Comparison of ENCODE assay signal across 9 mouse cellular contexts in genomic region chr12:110706337-110707231, GRCm38 (mm10). TPM values are rescaled to one million over a fixed set of nuclear protein-coding genes. Genes with fewer than 3 reads are reported as not detected.
A peak's percentile ranks its signal among the peaks of the same experiment; 100 is the strongest.
DNase-seq lines count a peak whose midpoint lies in the region; ATAC-seq and TF ChIP-seq lines count a peak whose summit lies in the region.
"Had no signal": no experiment of that assay in that cellular context is flagged by ENCODE, and none has a peak within 500 bp of the region (broad histone marks: within the 10 kb centered on the region; RNA-seq: fewer than 3 reads in every experiment).

No protein-coding gene starts in this region.

- H3K79me2 ChIP-seq in liver, adult 2 months (ENCODE audit: control insufficient read depth, insufficient read depth, low read length) = no peaks in the 10 kb centered on the region

- DNase-seq in layer of hippocampus, adult 2 months (ENCODE audit: low spot score in 2 of 2) = peak; percentile 19 to 31
- no peak for DNase-seq in layer of hippocampus, adult 9-10 months (ENCODE audit: low spot score)
- DNase-seq in c-Kit-positive CD71-negative TER-119-negative erythroid progenitor cells, embryonic 14.5 days (ENCODE audit: low read depth) = peak; percentile 70
- DNase-seq in gastrocnemius, adult 2 months = peak; percentile 82
- DNase-seq in liver, adult 2 months (ENCODE audit: extremely low read depth, low read depth, low spot score) = peak; percentile 75
- peak; percentile 51 for DNase-seq in thymus, adult 2 months

- WGBS in hindbrain, embryonic 15.5 days = 2% methylated on average over 27 of the region's 27 CpGs
- 6% methylated on average over 27 of the region's 27 CpGs for WGBS in liver, adult 2 months
- 1% methylated on average over 27 of the region's 27 CpGs for WGBS in midbrain, embryonic 16.5 days
- 2% methylated on average over 27 of the region's 27 CpGs for WGBS in thymus, adult 2 months

- no peaks in the 10 kb centered on the region for H3K27me3 ChIP-seq in hindbrain, embryonic 15.5 days
- H3K27me3 ChIP-seq in liver, adult 2 months (ENCODE audit: control insufficient read depth, insufficient read depth, low read length) = no peaks in the 10 kb centered on the region
- H3K27me3 ChIP-seq in midbrain, embryonic 16.5 days (ENCODE audit: control insufficient read depth, insufficient read depth, low read depth, low read length) = no peaks in the 10 kb centered on the region
- H3K27me3 ChIP-seq in thymus, adult 2 months (ENCODE audit: control insufficient read depth, insufficient read depth, low read length) = no peaks in the 10 kb centered on the region

- H3K4me1 ChIP-seq in hindbrain, embryonic 15.5 days (replicated peaks) = peaks cover 15% of the 10 kb centered on the region
- peaks cover 5% of the 10 kb centered on the region; the same call in 1 of the 2 replicates for H3K4me1 ChIP-seq in liver, adult 2 months (ENCODE audit: control insufficient read depth, insufficient read depth, low read length)
- peaks cover 8% of the 10 kb centered on the region; the same call in 1 of the 2 replicates for H3K4me1 ChIP-seq in midbrain, embryonic 16.5 days (ENCODE audit: control insufficient read depth, insufficient read depth, low read length)
- H3K4me1 ChIP-seq in thymus, adult 2 months (replicated peaks; ENCODE audit: control insufficient read depth, insufficient read depth, low read length) = peaks cover 8% of the 10 kb centered on the region

- no peak for TF ChIP-seq POLR2A in liver, adult 2 months (IDR thresholded peaks at IDR 0.05; ENCODE audit: extremely low read depth, insufficient read depth, low read length)
- TF ChIP-seq POLR2A in thymus, adult 2 months (IDR thresholded peaks at IDR 0.05; ENCODE audit: control insufficient read depth, extremely low read depth, insufficient read depth, low read length, poor library complexity) = no peak

- peak overlapping the region; percentile 54 for H3K4me2 ChIP-seq in hindbrain, embryonic 15.5 days
- peak overlapping the region; percentile 65 for H3K4me2 ChIP-seq in midbrain, embryonic 16.5 days (ENCODE audit: low read length)

- peak; percentile 33 for TF ChIP-seq CTCF in layer of hippocampus, adult 2 months (conservative IDR thresholded peaks at IDR 0.05)
- peak; percentile 28; the same call in 1 of the 2 replicates for TF ChIP-seq CTCF in gastrocnemius, adult 2 months (IDR thresholded peaks at IDR 0.05)
- TF ChIP-seq CTCF in liver, adult 2 months (IDR thresholded peaks at IDR 0.05; ENCODE audit: low read depth, low read length) = 0 out of 2 replicates have a peak, but pooled peaks have one; percentile 15
- no peak for TF ChIP-seq CTCF in thymus, adult 2 months (IDR thresholded peaks at IDR 0.05; ENCODE audit: borderline replicate concordance, control insufficient read depth, extremely low read depth, insufficient read depth, low read length, poor library complexity)

- peak overlapping the region; percentile 47 for H3K4me3 ChIP-seq in layer of hippocampus, adult 2 months
- peak overlapping the region; percentile 70 for H3K4me3 ChIP-seq in gastrocnemius, adult 2 months
- H3K4me3 ChIP-seq in hindbrain, embryonic 15.5 days = peak overlapping the region; percentile 37
- H3K4me3 ChIP-seq in liver, adult 2 months (ENCODE audit: insufficient read depth, low read depth, low read length) = peak overlapping the region; percentile 29
- H3K4me3 ChIP-seq in midbrain, embryonic 16.5 days (ENCODE audit: low read depth, low read length) = peak overlapping the region; percentile 34
- H3K4me3 ChIP-seq in thymus, adult 2 months (ENCODE audit: control insufficient read depth, insufficient read depth, low read length) = peak overlapping the region; percentile 34

- peak overlapping the region; percentile 28 for H3K27ac ChIP-seq in layer of hippocampus, adult 2 months
- H3K27ac ChIP-seq in gastrocnemius, adult 2 months = peak overlapping the region; percentile 86
- H3K27ac ChIP-seq in hindbrain, embryonic 15.5 days (replicated peaks) = peak overlapping the region; percentile 65
- H3K27ac ChIP-seq in liver, adult 2 months (replicated peaks; ENCODE audit: insufficient read depth, low read depth, low read length) = peak overlapping the region; percentile 20
- H3K27ac ChIP-seq in midbrain, embryonic 16.5 days (ENCODE audit: low read length) = peak overlapping the region; percentile 35; the same call in 1 of the 2 replicates
- H3K27ac ChIP-seq in thymus, adult 2 months (ENCODE audit: control insufficient read depth, insufficient read depth, low read length) = no peak overlapping the region

- ATAC-seq in hindbrain, embryonic 15.5 days (ENCODE audit: low FRiP score, low read depth) = peak; percentile 65
- peak; percentile 70 for ATAC-seq in midbrain, embryonic 16.5 days

- H3K36me3 ChIP-seq in hindbrain, embryonic 15.5 days = no peaks in the 10 kb centered on the region
- no peaks in the 10 kb centered on the region for H3K36me3 ChIP-seq in liver, adult 2 months (ENCODE audit: control insufficient read depth, insufficient read depth, low read length)
- no peaks in the 10 kb centered on the region for H3K36me3 ChIP-seq in midbrain, embryonic 16.5 days (ENCODE audit: control insufficient read depth, insufficient read depth, low read length)
- H3K36me3 ChIP-seq in thymus, adult 2 months (ENCODE audit: control insufficient read depth, insufficient read depth, low read length) = no peaks in the 10 kb centered on the region

- intact Hi-C loops in gastrocnemius, adult 2 months (cut with DNase I) = loop anchor here (2.0 kb wide), 1 partner anchor 32 kb away; no protein-coding TSS in a partner anchor

- H3K9me3 ChIP-seq in hindbrain, embryonic 15.5 days = no peaks in the 10 kb centered on the region
- H3K9me3 ChIP-seq in midbrain, embryonic 16.5 days (replicated peaks; ENCODE audit: control insufficient read depth, low read length, poor library complexity, severe bottlenecking) = no peaks in the 10 kb centered on the region

- H3K9ac ChIP-seq in hindbrain, embryonic 15.5 days = 0 out of 2 replicates have a peak overlapping the region, but pooled peaks have one; percentile 7
- peak overlapping the region; percentile 58 for H3K9ac ChIP-seq in liver, adult 2 months (ENCODE audit: low read depth, low read length)
- H3K9ac ChIP-seq in midbrain, embryonic 16.5 days (ENCODE audit: low read depth, low read length) = peak overlapping the region; percentile 36; the same call in 1 of the 2 replicates

RNA-seq across cellular contexts. Expression of gene Hsp90aa1, which starts 4.1 kb away (rescaled TPM):
- total RNA-seq in layer of hippocampus, adult 2 months (2021) = 100 to 1,000 TPM; 921 to 990 TPM
- 10 to 100 TPM; 45.5 to 89.1 TPM for total RNA-seq in gastrocnemius, adult 2 months (2021)
- polyA plus RNA-seq in hindbrain, embryonic 15.5 days (2015; fragmentation: Nextera tagmentation; extraction: Ambion mirVana) = 1,417 and 1,497 TPM in 2 replicates
- total RNA-seq in liver, adult 2 months (2014; rRNA removed) = 114 and 134 TPM in 2 replicates
- 36.4 and 49.8 TPM in 2 replicates for polyA plus RNA-seq in liver, adult 2 months (2012; rRNA removed)
- polyA plus RNA-seq in midbrain, embryonic 16.5 days (2015; fragmentation: Nextera tagmentation; extraction: Ambion mirVana) = 1,533 and 1,562 TPM in 2 replicates
- 168 and 181 TPM in 2 replicates for polyA plus RNA-seq in thymus, adult 2 months (2012; rRNA removed)

RNA-seq across cellular contexts. Expression of gene 1700001K19Rik, which starts 24.2 kb away (rescaled TPM):
- not detected for total RNA-seq in layer of hippocampus, adult 2 months (2021)
- not detected for total RNA-seq in gastrocnemius, adult 2 months (2021)
- 0.43 and 0.49 TPM in 2 replicates for polyA plus RNA-seq in hindbrain, embryonic 15.5 days (2015; fragmentation: Nextera tagmentation; extraction: Ambion mirVana)
- total RNA-seq in liver, adult 2 months (2014; rRNA removed) = not detected in 2 replicates
- not detected in 2 replicates for polyA plus RNA-seq in liver, adult 2 months (2012; rRNA removed)
- polyA plus RNA-seq in midbrain, embryonic 16.5 days (2015; fragmentation: Nextera tagmentation; extraction: Ambion mirVana) = 0.45 TPM in 1 of 2 replicates, not detected in the other
- polyA plus RNA-seq in thymus, adult 2 months (2012; rRNA removed) = 0.16 TPM in 1 of 2 replicates, not detected in the other
- total RNA-seq: adrenal gland, postnatal 4 days had no signal

RNA-seq across cellular contexts. Expression of gene Wdr20, which starts 31.2 kb away (rescaled TPM):
- total RNA-seq in layer of hippocampus, adult 2 months (2021) = 10 to 100 TPM; 43.5 to 49.9 TPM
- total RNA-seq in gastrocnemius, adult 2 months (2021) = 10 to 100 TPM; 18.9 to 22.0 TPM
- polyA plus RNA-seq in hindbrain, embryonic 15.5 days (2015; fragmentation: Nextera tagmentation; extraction: Ambion mirVana) = 24.4 and 25.0 TPM in 2 replicates
- 19.5 and 21.0 TPM in 2 replicates for total RNA-seq in liver, adult 2 months (2014; rRNA removed)
- 14.8 and 16.5 TPM in 2 replicates for polyA plus RNA-seq in liver, adult 2 months (2012; rRNA removed)
- 23.4 and 24.3 TPM in 2 replicates for polyA plus RNA-seq in midbrain, embryonic 16.5 days (2015; fragmentation: Nextera tagmentation; extraction: Ambion mirVana)
- polyA plus RNA-seq in thymus, adult 2 months (2012; rRNA removed) = 29.9 and 31.7 TPM in 2 replicates

Comparison
In these comparisons a context has a peak if more than half of its experiments do, and no peak if none do; other contexts are left out.
1. H3K9ac ChIP-seq: peak in every context shown above with its lines; median percentile 58 in liver, adult 2 months; 36 in midbrain, embryonic 16.5 days; 7 in hindbrain, embryonic 15.5 days.